Mouse (Mus musculus): ENCODE measurements at regions not wholly inside any gene's neighbourhood (a gene's known extent, or its start where the extent isn't known, plus 50 kb on each side); places are given as distances from the start of the nearest gene placed in this dataset.

DNA sequence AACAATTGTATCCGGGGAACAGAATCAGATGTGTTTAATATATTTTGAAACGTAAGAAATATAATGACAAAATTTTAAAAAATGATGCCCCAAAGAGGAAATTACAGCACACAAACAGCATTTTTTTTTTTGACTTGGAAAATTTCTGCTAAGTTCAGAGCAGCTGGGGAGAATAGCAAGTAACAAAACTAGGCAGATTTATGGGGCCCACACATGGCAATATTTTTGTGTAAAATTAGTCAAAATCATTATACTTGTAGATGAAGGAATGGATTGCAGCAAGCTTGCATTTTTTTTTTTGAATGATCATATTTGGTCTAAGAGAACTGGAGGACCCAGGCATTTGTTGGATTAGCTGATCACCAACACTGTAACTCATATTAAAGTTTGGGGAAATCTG is 189.4 kb downstream of the Map2k6 start:
- DNase-seq, result no peak
- intact Hi-C loops (cut with DNase I; ENCODE audit: low total_unique reads), result no loop called here

GRCm38 (mm10) chr11:110595266-110595862 is 196.4 kb downstream of the Map2k6 start:
- intact Hi-C loops (cut with DNase I; ENCODE audit: low total_unique reads), result no loop called here
- DNase-seq, result peak; percentile 30

DNA sequence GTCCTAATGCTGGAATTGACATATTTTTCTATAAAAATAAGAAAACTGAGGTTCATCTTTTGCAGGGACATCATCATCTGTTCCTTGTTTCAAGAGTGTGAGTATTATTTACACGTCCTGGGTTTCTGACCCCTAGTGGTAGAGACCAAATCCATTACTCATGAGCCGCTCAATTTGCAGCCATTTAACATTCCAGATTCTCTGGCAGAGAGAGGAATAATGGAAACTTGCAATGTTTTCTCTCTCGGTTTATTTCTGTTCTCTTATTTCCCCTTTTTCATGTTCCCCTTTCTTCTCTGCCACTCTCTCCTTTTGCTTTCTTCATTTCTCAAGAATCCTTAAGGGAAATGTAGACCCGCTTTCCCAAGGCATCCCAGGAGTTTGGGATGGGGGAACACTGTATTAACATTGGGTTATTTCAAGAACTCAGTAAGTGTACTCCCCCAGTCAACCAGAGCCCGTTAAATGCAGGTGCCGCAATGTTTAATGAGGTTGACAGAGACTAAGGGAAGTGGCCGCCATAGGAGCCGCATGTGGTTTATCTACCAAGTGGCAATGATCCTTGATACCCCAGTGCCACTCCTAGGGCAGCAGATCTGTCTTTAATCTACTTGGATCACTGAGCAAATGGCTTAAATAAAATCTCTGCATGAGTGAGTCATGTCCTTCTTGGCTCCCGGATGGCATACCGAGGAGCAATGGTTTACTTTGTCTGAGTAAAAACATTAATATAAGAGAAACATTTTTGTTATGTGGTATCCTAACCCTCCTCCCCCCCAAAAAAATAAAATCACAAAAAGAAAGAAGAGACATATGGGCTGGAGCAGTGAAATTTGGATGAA is 206.3 kb downstream of the Map2k6 start:
- intact Hi-C loops (cut with DNase I; ENCODE audit: low total_unique reads), result no loop called here
- no peak for DNase-seq

DNA sequence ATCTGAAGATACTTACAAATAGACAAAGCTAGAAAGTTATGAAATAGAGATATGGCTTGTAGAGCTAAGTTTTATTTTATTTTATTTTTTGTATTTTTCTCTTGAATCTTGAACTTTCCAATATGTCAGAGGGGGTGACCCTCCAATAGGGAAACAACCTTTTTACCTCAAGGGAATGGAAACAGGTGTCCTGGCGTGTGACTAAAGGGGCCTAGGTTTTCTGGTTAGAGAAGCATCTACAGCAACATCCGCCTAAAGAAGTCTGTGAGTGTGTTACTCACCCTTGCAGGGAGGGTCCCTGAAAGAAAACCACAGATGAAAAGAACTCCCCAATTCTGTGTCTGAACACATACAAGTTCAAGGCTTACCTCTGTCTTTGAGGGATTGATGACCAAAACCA is 210.4 kb downstream of the Map2k6 start:
- intact Hi-C loops (cut with DNase I; ENCODE audit: low total_unique reads), result no loop called here
- DNase-seq, result no peak

DNA sequence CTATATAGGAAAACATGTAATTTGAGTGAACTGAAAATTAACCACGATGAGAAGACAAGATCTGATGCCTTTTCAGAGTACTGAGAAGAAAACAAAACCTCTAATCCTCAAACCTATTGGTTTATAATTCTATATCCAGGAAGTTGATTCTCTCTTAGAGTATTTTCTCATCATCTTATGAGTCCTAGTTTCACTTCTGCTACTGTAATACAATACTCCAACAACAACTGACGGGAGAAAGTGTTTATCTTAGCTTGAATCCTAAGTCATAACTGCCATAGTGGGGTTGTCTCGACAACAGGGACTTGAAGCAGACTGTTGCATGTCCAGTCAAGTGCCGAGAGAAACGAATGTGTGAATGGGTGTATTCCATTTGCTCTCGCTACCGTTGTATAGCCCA is 211.9 kb downstream of the Map2k6 start:
- intact Hi-C loops (cut with DNase I; ENCODE audit: low total_unique reads), result no loop called here
- DNase-seq, result no peak

GRCm38 (mm10) chr11:110632001-110632400 is 233.1 kb downstream of the Map2k6 start:
- intact Hi-C loops (cut with DNase I; ENCODE audit: low total_unique reads), result no loop called here
- no peak for DNase-seq

GRCm38 (mm10) chr11:110633351-110633750 is 234.4 kb downstream of the Map2k6 start:
- intact Hi-C loops (cut with DNase I; ENCODE audit: low total_unique reads), result no loop called here
- DNase-seq, result peak; percentile 54

GRCm38 (mm10) chr11:110642485-110642884 is 243.6 kb downstream of the Map2k6 start:
- no peak for DNase-seq

GRCm38 (mm10) chr11:110649575-110650210 is 250.8 kb downstream of the Map2k6 start:
- intact Hi-C loops (cut with DNase I; ENCODE audit: low total_unique reads), result no loop called here
- no peak for DNase-seq

More at GRCm38 (mm10) chr11:110642485-110642884, 243.6 kb downstream of the Map2k6 start:
- intact Hi-C loops (cut with DNase I; ENCODE audit: low total_unique reads), result no loop called here

DNA sequence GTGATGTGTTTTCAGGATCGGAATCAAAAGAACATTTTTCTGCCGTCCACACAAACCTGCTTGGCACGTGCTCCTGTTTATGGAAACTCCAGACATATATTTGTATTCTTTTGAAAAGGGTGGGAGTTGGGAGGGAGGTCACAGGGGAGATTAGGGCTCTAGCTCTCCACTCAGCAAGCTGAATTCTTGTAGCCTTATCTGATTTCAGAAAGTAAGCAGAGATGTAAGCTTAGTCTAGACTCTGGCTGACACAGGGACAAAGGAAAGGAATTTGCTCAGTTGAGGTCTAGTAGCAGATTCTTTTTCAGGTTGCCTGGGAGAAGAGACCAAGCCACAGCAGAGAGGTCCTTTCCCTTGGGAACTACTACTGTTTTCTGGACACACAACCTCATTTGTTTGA is 253.1 kb downstream of the Map2k6 start:
- intact Hi-C loops (cut with DNase I; ENCODE audit: low total_unique reads), result no loop called here
- no peak for DNase-seq

DNA sequence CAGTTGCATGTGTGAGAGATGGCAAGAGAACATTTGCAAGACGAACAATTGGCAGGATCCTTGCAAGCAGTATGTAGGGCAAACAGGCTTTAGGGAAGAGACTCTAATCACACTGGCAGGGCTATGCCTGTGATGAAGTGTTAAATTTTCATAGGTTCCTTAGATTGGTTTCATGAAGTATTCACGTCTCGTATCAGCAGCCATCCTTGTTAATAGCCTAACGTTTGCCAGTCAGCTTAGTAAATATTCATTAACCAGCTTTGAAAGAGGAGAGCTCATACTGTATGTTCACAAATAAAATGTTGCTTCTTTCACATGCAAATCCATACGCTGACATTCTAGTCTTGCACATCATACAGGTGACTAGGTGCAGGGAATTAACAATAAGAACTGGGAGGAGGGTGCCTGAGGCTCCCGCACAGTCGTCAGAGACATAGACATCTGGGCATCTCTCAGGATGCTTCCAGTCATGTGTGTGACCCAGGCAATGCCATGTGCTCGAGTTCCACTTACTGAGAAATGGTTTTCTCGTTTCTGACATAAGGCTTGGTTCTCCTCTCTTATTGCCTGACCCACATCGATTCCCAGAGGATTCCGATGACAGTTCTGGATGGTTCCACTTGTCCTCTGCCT is 257.7 kb downstream of the Map2k6 start:
- intact Hi-C loops (cut with DNase I; ENCODE audit: low total_unique reads), result no loop called here
- no peak for DNase-seq

DNA sequence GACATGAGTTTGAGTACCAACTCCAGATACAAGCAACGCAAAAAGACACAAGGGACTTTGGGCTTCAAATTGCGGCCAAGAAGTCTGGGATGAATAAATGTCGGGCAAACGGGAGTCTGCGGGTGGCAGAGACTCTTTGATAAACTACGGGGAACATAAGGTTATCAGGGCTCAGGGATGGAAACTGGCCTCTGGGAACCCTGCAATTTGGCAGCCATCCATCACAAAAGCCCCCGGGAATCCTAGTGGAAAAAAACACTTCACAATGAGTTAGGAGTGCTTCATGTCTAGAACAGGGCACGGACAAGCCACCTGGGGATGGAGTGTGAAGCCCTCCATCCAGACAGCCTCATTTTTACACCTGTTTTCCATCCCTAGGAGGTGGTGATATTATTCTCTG is 258.9 kb downstream of the Map2k6 start:
- intact Hi-C loops (cut with DNase I; ENCODE audit: low total_unique reads), result no loop called here
- no peak for DNase-seq

- intact Hi-C loops (cut with DNase I; ENCODE audit: low total_unique reads), result no loop called here
- DNase-seq, result peak; percentile 6
Observed at GRCm38 (mm10) chr11:110670626-110671508, 271.9 kb downstream of the Map2k6 start.

DNA sequence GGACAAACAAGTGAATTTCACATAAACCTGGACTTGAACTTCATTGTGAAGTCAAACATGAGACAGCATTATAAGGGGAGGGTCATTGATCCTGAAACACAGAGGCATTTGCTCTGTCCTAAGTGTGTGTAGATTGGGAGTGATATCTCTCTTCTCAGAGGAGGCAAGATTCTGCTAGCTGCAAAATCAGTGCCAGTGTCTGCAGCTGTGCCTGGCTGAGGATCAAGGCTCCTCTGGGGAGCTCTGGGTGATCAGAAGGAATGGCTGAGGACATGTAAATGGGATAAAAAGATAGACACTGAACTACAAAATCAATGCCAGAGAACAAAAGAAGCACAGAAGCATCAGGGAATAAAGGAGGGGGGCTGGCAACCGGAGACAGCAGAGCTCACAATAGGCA is 274.0 kb downstream of the Map2k6 start:
- DNase-seq, result peak; percentile 42
- intact Hi-C loops (cut with DNase I; ENCODE audit: low total_unique reads), result no loop called here

GRCm38 (mm10) chr11:110692824-110693223 is 275.0 kb upstream of the Kcnj16 start:
- no peak for DNase-seq

DNA sequence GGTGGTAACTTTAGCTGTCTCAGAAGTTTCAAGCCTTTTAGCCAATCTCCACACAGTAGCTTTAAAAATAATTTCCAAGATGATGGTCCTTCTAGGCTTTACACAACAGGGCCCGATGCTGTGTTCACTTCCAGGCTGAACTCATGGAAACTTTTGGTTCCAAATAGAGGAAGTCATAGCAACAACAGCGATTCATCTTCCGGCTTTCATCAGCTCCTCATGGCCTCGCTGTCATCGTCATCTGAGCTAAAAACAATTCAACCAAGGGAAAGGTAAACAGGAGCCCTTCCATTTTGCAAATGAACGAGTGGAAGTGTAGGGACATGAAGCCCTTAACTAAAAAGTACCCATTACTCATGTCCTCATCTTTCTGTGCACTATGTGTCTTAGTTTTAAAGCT is 270.8 kb upstream of the Kcnj16 start:
- intact Hi-C loops (cut with DNase I; ENCODE audit: low total_unique reads), result no loop called here
- no peak for DNase-seq

More at GRCm38 (mm10) chr11:110692824-110693223, 275.0 kb upstream of the Kcnj16 start:
- intact Hi-C loops (cut with DNase I; ENCODE audit: low total_unique reads), result no loop called here

DNA sequence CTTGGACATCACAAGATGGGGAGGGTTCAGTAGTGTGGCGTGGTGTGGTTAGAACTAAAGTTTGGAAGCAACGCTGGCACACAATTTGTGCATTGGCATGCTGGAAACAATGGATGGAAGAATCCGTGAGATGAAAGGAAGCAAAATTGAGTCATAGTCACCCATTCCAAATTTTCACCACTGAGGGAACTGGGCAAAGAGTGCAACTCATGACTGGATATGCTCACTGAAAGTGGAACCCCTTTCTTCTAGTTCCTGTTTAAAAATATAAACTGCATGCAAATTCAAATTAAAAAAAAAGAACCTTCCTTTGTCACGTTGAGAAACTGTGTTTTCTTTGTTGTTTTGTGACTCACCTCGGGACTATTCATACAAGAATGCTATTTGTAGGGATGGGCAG is 269.5 kb upstream of the Kcnj16 start:
- DNase-seq, result no peak
- intact Hi-C loops (cut with DNase I; ENCODE audit: low total_unique reads), result no loop called here

GRCm38 (mm10) chr11:110700976-110701375 is 266.9 kb upstream of the Kcnj16 start:
- intact Hi-C loops (cut with DNase I; ENCODE audit: low total_unique reads), result no loop called here
- DNase-seq, result no peak

DNA sequence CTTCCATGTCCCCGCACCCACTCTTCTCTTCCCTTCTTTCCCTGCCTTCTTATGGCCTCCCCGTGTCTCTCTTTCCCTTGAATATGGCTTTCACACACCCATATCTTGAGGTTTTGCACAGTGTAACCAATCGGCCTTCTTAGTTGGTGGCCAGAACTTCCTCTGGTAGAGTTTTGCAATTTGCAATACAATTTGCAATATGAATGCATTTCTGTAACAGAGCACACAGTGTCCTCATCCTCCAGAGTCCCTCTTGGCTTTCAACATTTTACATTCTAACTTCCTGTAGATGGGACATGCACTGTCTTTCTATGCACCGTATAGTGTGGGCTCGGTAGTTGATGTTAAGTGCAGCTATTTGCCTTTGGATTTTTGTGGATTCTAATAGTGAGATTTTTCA is 265.7 kb upstream of the Kcnj16 start:
- intact Hi-C loops (cut with DNase I; ENCODE audit: low total_unique reads), result no loop called here
- DNase-seq, result no peak

Measured in gastrocnemius, postnatal 14 days (tissue).